ENCODE assay signal across 8 mouse cellular contexts in genomic region chr4:152282721-152283120, GRCm38 (mm10). TPM values are rescaled to one million over a fixed set of nuclear protein-coding genes. Genes with fewer than 3 reads are reported as not detected.
DNase-seq lines count a peak whose midpoint lies in the region; ATAC-seq and TF ChIP-seq lines count a peak whose summit lies in the region.

No protein-coding gene starts in this region.

- no peaks in the 10 kb centered on the region for H3K9me3 ChIP-seq in embryonic facial prominence, embryonic 15.5 days (replicated peaks)
- no peaks in the 10 kb centered on the region for H3K9me3 ChIP-seq in intestine, embryonic 15.5 days
- no peaks in the 10 kb centered on the region for H3K9me3 ChIP-seq in neural tube, embryonic 12.5 days

- intact Hi-C loops in left cerebral cortex, adult 2 months (cut with DNase I), result no loop called here
- intact Hi-C loops in left cerebral cortex, postnatal 25 days (cut with DNase I), result loop anchor here (1.0 to 10.0 kb wide), 2 partner anchors 68 to 108 kb away; partner anchors contain the start of gene Acot7

- H3K4me2 ChIP-seq in embryonic facial prominence, embryonic 15.5 days (replicated peaks), result peak overlapping the region; percentile 62
- peak overlapping the region; percentile 67 for H3K4me2 ChIP-seq in intestine, embryonic 15.5 days (replicated peaks)
- H3K4me2 ChIP-seq in neural tube, embryonic 12.5 days (replicated peaks), result peak overlapping the region; percentile 62

- peaks cover 24% of the 10 kb centered on the region for H3K4me1 ChIP-seq in embryonic facial prominence, embryonic 15.5 days
- H3K4me1 ChIP-seq in intestine, embryonic 15.5 days (replicated peaks), result peaks cover 20% of the 10 kb centered on the region
- peaks cover 33% of the 10 kb centered on the region for H3K4me1 ChIP-seq in neural tube, embryonic 12.5 days

- no peak overlapping the region for H3K9ac ChIP-seq in embryonic facial prominence, embryonic 15.5 days
- no peak overlapping the region for H3K9ac ChIP-seq in intestine, embryonic 15.5 days
- H3K9ac ChIP-seq in neural tube, embryonic 12.5 days, result 0 out of 2 replicates have a peak overlapping the region, but pooled peaks have one; percentile 42

- peaks cover 80% of the 10 kb centered on the region for H3K27me3 ChIP-seq in embryonic facial prominence, embryonic 15.5 days
- peaks cover 75% of the 10 kb centered on the region for H3K27me3 ChIP-seq in intestine, embryonic 15.5 days (replicated peaks)
- peaks cover 90% of the 10 kb centered on the region for H3K27me3 ChIP-seq in neural tube, embryonic 12.5 days (replicated peaks)

- H3K4me3 ChIP-seq in left cerebral cortex, adult 2 months, result peak overlapping the region; percentile 39
- H3K4me3 ChIP-seq in embryonic facial prominence, embryonic 15.5 days (replicated peaks), result peak overlapping the region; percentile 36
- H3K4me3 ChIP-seq in intestine, embryonic 15.5 days (replicated peaks), result peak overlapping the region; percentile 29
- H3K4me3 ChIP-seq in neural tube, embryonic 12.5 days, result peak overlapping the region; percentile 32

- TF ChIP-seq CTCF in left cerebral cortex, adult 2 months (IDR thresholded peaks at IDR 0.05), result no peak

- H3K27ac ChIP-seq in left cerebral cortex, adult 2 months, result no peak overlapping the region
- no peak overlapping the region for H3K27ac ChIP-seq in embryonic facial prominence, embryonic 15.5 days (replicated peaks)
- H3K27ac ChIP-seq in intestine, embryonic 15.5 days, result no peak overlapping the region
- H3K27ac ChIP-seq in neural tube, embryonic 12.5 days, result no peak overlapping the region

- no peak for DNase-seq in left cerebral cortex, adult 2 months (ENCODE audit: extremely low spot score in 1 of 2, low spot score in 2 of 2)
- DNase-seq in left cerebral cortex, adult 11 months (ENCODE audit: low spot score), result no peak
- DNase-seq in left cerebral cortex, postnatal 25 days (ENCODE audit: low spot score in 2 of 2), result no peak
- DNase-seq in adrenal gland, postnatal 25 days, result no peak
- no peak for DNase-seq in cerebellum, postnatal 4 days (ENCODE audit: low spot score in 2 of 2)

- 0 out of 2 replicates have a peak, but pooled peaks have one; percentile 1 for ATAC-seq in embryonic facial prominence, embryonic 15.5 days (ENCODE audit: insufficient number of reproducible peaks, low FRiP score, low TSS enrichment, low read depth)
- ATAC-seq in intestine, embryonic 15.5 days, result no peak
- ATAC-seq in neural tube, embryonic 12.5 days (ENCODE audit: low FRiP score, low read depth), result no peak

- WGBS in embryonic facial prominence, embryonic 15.5 days, result 17% methylated on average over 31 of the region's 34 CpGs
- WGBS in intestine, embryonic 15.5 days, result 18% methylated on average over 33 of the region's 34 CpGs
- 16% methylated on average over 33 of the region's 34 CpGs for WGBS in neural tube, embryonic 12.5 days

- H3K36me3 ChIP-seq in embryonic facial prominence, embryonic 15.5 days, result peaks cover 8% of the 10 kb centered on the region; the same call in 1 of the 2 replicates
- H3K36me3 ChIP-seq in intestine, embryonic 15.5 days, result no peaks in the 10 kb centered on the region
- H3K36me3 ChIP-seq in neural tube, embryonic 12.5 days, result no peaks in the 10 kb centered on the region

RNA-seq across cellular contexts. Expression of gene Gpr153, which starts 8.7 kb away (rescaled TPM):
- total RNA-seq in left cerebral cortex, adult 2 months (2021), result 10 to 100 TPM; 29.6 to 35.9 TPM
- 29.0 and 35.7 TPM in 2 replicates for polyA plus RNA-seq in embryonic facial prominence, embryonic 15.5 days (2015; fragmentation: Nextera tagmentation; extraction: Ambion mirVana)
- polyA plus RNA-seq in intestine, embryonic 15.5 days (2015; fragmentation: Nextera tagmentation; extraction: Ambion mirVana), result 7.3 and 8.1 TPM in 2 replicates
- polyA plus RNA-seq in neural tube, embryonic 12.5 days (2016; fragmentation: Nextera tagmentation; extraction: Ambion mirVana), result 13.9 and 15.5 TPM in 2 replicates
- total RNA-seq in left cerebral cortex, postnatal 25 days (2021), result 10 to 100 TPM; 26.8 to 37.1 TPM
- total RNA-seq in adrenal gland, postnatal 25 days (2021), result 3.1 and 3.6 TPM in 2 replicates

RNA-seq across cellular contexts. Expression of gene Hes3, which starts 8.7 kb away (rescaled TPM):
- total RNA-seq in left cerebral cortex, adult 2 months (2021), result under 1 TPM; 0.30 to 0.32 TPM
- not detected in 2 replicates for polyA plus RNA-seq in embryonic facial prominence, embryonic 15.5 days (2015; fragmentation: Nextera tagmentation; extraction: Ambion mirVana)
- polyA plus RNA-seq in intestine, embryonic 15.5 days (2015; fragmentation: Nextera tagmentation; extraction: Ambion mirVana), result not detected in 2 replicates
- 0.58 and 1.1 TPM in 2 replicates for polyA plus RNA-seq in neural tube, embryonic 12.5 days (2016; fragmentation: Nextera tagmentation; extraction: Ambion mirVana)
- total RNA-seq in left cerebral cortex, postnatal 25 days (2021), result under 1 TPM; 0.30 to 0.37 TPM
- not detected in 2 replicates for total RNA-seq in adrenal gland, postnatal 25 days (2021)

RNA-seq across cellular contexts. Expression of gene Icmt, which starts 14.3 kb away (rescaled TPM):
- 10 to 100 TPM; 49.8 to 54.3 TPM for total RNA-seq in left cerebral cortex, adult 2 months (2021)
- polyA plus RNA-seq in embryonic facial prominence, embryonic 15.5 days (2015; fragmentation: Nextera tagmentation; extraction: Ambion mirVana), result 23.5 and 26.7 TPM in 2 replicates
- polyA plus RNA-seq in intestine, embryonic 15.5 days (2015; fragmentation: Nextera tagmentation; extraction: Ambion mirVana), result 17.3 and 17.6 TPM in 2 replicates
- 23.0 and 24.7 TPM in 2 replicates for polyA plus RNA-seq in neural tube, embryonic 12.5 days (2016; fragmentation: Nextera tagmentation; extraction: Ambion mirVana)
- 10 to 100 TPM; 50.9 to 56.7 TPM for total RNA-seq in left cerebral cortex, postnatal 25 days (2021)
- total RNA-seq in adrenal gland, postnatal 25 days (2021), result 44.9 and 48.7 TPM in 2 replicates

RNA-seq across cellular contexts. Expression of gene Rnf207, which starts 36.1 kb away (rescaled TPM):
- 10 to 100 TPM; 17.0 to 18.6 TPM for total RNA-seq in left cerebral cortex, adult 2 months (2021)
- polyA plus RNA-seq in embryonic facial prominence, embryonic 15.5 days (2015; fragmentation: Nextera tagmentation; extraction: Ambion mirVana), result 0.23 and 0.72 TPM in 2 replicates
- 2.1 and 2.5 TPM in 2 replicates for polyA plus RNA-seq in intestine, embryonic 15.5 days (2015; fragmentation: Nextera tagmentation; extraction: Ambion mirVana)
- polyA plus RNA-seq in neural tube, embryonic 12.5 days (2016; fragmentation: Nextera tagmentation; extraction: Ambion mirVana), result 5.8 and 7.3 TPM in 2 replicates
- 10 to 100 TPM in 1 of 2 experiments, 1 to 10 TPM in 1; 8.7 to 11.1 TPM for total RNA-seq in left cerebral cortex, postnatal 25 days (2021)
- total RNA-seq in adrenal gland, postnatal 25 days (2021), result 1.1 TPM in 1 of 2 replicates, not detected in the other

RNA-seq across cellular contexts. Expression of gene Rpl22, which starts 42.8 kb away (rescaled TPM):
- total RNA-seq in left cerebral cortex, adult 2 months (2021), result 100 to 1,000 TPM; 171 to 172 TPM
- 342 and 365 TPM in 2 replicates for polyA plus RNA-seq in embryonic facial prominence, embryonic 15.5 days (2015; fragmentation: Nextera tagmentation; extraction: Ambion mirVana)
- 371 and 424 TPM in 2 replicates for polyA plus RNA-seq in intestine, embryonic 15.5 days (2015; fragmentation: Nextera tagmentation; extraction: Ambion mirVana)
- polyA plus RNA-seq in neural tube, embryonic 12.5 days (2016; fragmentation: Nextera tagmentation; extraction: Ambion mirVana), result 255 and 274 TPM in 2 replicates
- 100 to 1,000 TPM; 160 TPM for total RNA-seq in left cerebral cortex, postnatal 25 days (2021)
- total RNA-seq in adrenal gland, postnatal 25 days (2021), result 458 and 532 TPM in 2 replicates
